Mouse (Mus musculus) layer of hippocampus, postnatal 25 days (tissue): ENCODE measurements around the gene Hcar2. TPM values are rescaled to one million over a fixed set of nuclear protein-coding genes. Genes with fewer than 3 reads are reported as not detected.

Source experiments
- DNase-seq, 2 experiments: peaks; one replicate each; pipeline ENCODE4 v3.0.0; 2022; ENCODE audit warnings: mixed read lengths in 2 of 2, low spot score in 1 of 2; ENCODE audit errors: extremely low spot score in 1 of 2
- total RNA-seq, 2 experiments: library from RNA; stranded (reverse); gene quantifications; 2 replicates each; pipeline ENCODE4 v1.2.3; 2021

The Hcar2 gene
- total RNA-seq: under 1 TPM in 1 of 2 experiments, not detected in 1; 0.12 TPM

- no peak for DNase-seq
These were observed at the start of gene Hcar2 for GRCm38 (mm10) chr5:123865365-123865764. Hcar2 (minus strand) TSS chr5:123865499.

- DNase-seq: no peak
These were observed 49.6 kb upstream of the Hcar2 start for GRCm38 (mm10) chr5:123914852-123915251.

GRCm38 (mm10) chr5:123907631-123907977 is 42.3 kb upstream of the Hcar2 start:
- DNase-seq: no peak

- DNase-seq: peak; percentile 99 to 100
These were observed 41.8 kb upstream of the Hcar2 start, which contains the start of gene Denr for GRCm38 (mm10) chr5:123906976-123907630. Denr (plus strand) TSS chr5:123907175.

- no peak for DNase-seq
These were observed 41.1 kb upstream of the Hcar2 start for GRCm38 (mm10) chr5:123906146-123906975.

- DNase-seq: no peak
These were observed 38.9 kb upstream of the Hcar2 start for GRCm38 (mm10) chr5:123904059-123904672.

- no peak for DNase-seq
These were observed 32.1 kb upstream of the Hcar2 start for GRCm38 (mm10) chr5:123897352-123897751.

- DNase-seq: no peak
These were observed 31.1 kb upstream of the Hcar2 start for GRCm38 (mm10) chr5:123896395-123896794.

- no peak for DNase-seq
These were observed 28.2 kb upstream of the Hcar2 start for GRCm38 (mm10) chr5:123893520-123893919.

- DNase-seq: peak; percentile 38 to 46
These were observed 26.4 kb upstream of the Hcar2 start for GRCm38 (mm10) chr5:123891669-123892068.

GRCm38 (mm10) chr5:123890987-123891386 is 25.7 kb upstream of the Hcar2 start:
- DNase-seq: no peak

GRCm38 (mm10) chr5:123890312-123890711 is 25.0 kb upstream of the Hcar2 start:
- DNase-seq: no peak

- DNase-seq: no peak
These were observed 21.1 kb upstream of the Hcar2 start for GRCm38 (mm10) chr5:123886365-123886764.

- no peak for DNase-seq
These were observed 19.0 kb upstream of the Hcar2 start for GRCm38 (mm10) chr5:123884332-123884731.

GRCm38 (mm10) chr5:123883891-123884290 is 18.6 kb upstream of the Hcar2 start:
- DNase-seq: no peak

- DNase-seq: no peak
These were observed 15.5 kb upstream of the Hcar2 start for GRCm38 (mm10) chr5:123880778-123881177.

GRCm38 (mm10) chr5:123879928-123880327 is 14.6 kb upstream of the Hcar2 start, which contains the start of gene Hcar1:
Hcar1 (minus strand) TSS chr5:123880020.
- DNase-seq: no peak

GRCm38 (mm10) chr5:123878056-123878455 is 12.8 kb upstream of the Hcar2 start:
- DNase-seq: no peak

- DNase-seq: no peak
These were observed 8.9 kb upstream of the Hcar2 start for GRCm38 (mm10) chr5:123874177-123874576.

- DNase-seq: no peak
These were observed 4.3 kb upstream of the Hcar2 start for GRCm38 (mm10) chr5:123869615-123870014.

GRCm38 (mm10) chr5:123866457-123866856 is 1.2 kb upstream of the Hcar2 start:
- no peak for DNase-seq
